ENCODE assay signal across 8 mouse cellular contexts in the genomic region with DNA sequence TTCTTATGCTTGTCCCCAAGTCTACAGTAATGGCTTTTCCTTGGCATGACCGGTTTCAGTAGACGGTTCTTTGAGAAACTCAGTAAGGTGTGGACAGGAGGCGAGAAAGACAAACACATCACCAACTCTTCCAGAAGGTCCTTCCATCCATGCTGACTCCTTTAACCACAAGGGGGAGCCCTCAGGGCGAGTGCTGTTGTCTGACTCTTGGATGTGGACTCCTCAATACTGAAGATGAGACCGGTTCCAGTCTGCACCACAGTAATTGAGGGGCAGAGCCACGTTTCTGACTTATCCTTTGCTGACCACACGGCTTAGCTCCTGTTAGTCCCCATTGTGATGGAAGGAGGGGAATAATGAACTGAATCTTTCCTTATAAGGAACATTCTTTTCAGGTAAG. TPM values are rescaled to one million over a fixed set of nuclear protein-coding genes. Genes with fewer than 3 reads are reported as not detected.
DNase-seq lines count a peak whose midpoint lies in the region; ATAC-seq and TF ChIP-seq lines count a peak whose summit lies in the region.

No protein-coding gene starts in this region.

- peak; percentile 84 for TF ChIP-seq CTCF in G1E (IDR thresholded peaks at IDR 0.05; ENCODE audit: low read depth, low read length)
- TF ChIP-seq CTCF in liver, postnatal 0 days (IDR thresholded peaks at IDR 0.05; ENCODE audit: low read depth): peak; percentile 90

- no peaks in the 10 kb centered on the region for H3K9me3 ChIP-seq in G1E (replicated peaks)
- H3K9me3 ChIP-seq in liver, postnatal 0 days (ENCODE audit: low read length): no peaks in the 10 kb centered on the region

- 34% methylated on average over 7 of the region's 7 CpGs for WGBS in liver, postnatal 0 days (ENCODE audit: insufficient replicate concordance)

- H3K4me1 ChIP-seq in G1E (ENCODE audit: insufficient read depth, low read depth, low read length): peaks cover 41% of the 10 kb centered on the region
- H3K4me1 ChIP-seq in liver, postnatal 0 days (ENCODE audit: insufficient read depth): peaks cover 8% of the 10 kb centered on the region

- peaks cover 7% of the 10 kb centered on the region; the same call in 1 of the 2 replicates for H3K27me3 ChIP-seq in G1E (ENCODE audit: insufficient read depth, low read length)
- no peaks in the 10 kb centered on the region for H3K27me3 ChIP-seq in liver, postnatal 0 days (ENCODE audit: insufficient read depth, low read length)

- DNase-seq in B cell, adult 2 months: peak; percentile 64 to 71
- peak; percentile 68 for DNase-seq in G1E (ENCODE audit: low spot score)
- DNase-seq in cerebellum, adult 11 months: peak; percentile 27
- peak; percentile 23 to 62 for DNase-seq in frontal cortex, postnatal 14 days (ENCODE audit: low spot score in 2 of 2)
- peak; percentile 51 for DNase-seq in induced T-regulatory cell, adult 2 months (ENCODE audit: low read depth)
- DNase-seq in liver, postnatal 0 days: peak; percentile 71
- peak; percentile 48 to 72 for DNase-seq in right cerebral cortex, postnatal 10 days (ENCODE audit: low spot score in 2 of 2)
- DNase-seq in urinary bladder, postnatal 4 days (ENCODE audit: low spot score in 2 of 2): peak; percentile 55 to 66

- peak; percentile 16; the same call in 1 of the 2 replicates for ATAC-seq in G1E (ENCODE audit: extremely low read depth, insufficient number of reproducible peaks, low FRiP score, poor library complexity, severe bottlenecking)
- ATAC-seq in liver, postnatal 0 days: no peak

- no peak overlapping the region for H3K27ac ChIP-seq in liver, postnatal 0 days (ENCODE audit: low read depth)

- peaks cover 20% of the 10 kb centered on the region for H3K36me3 ChIP-seq in G1E (replicated peaks)
- H3K36me3 ChIP-seq in liver, postnatal 0 days (replicated peaks; ENCODE audit: insufficient read depth, low read length): no peaks in the 10 kb centered on the region

- no peak overlapping the region for H3K9ac ChIP-seq in liver, postnatal 0 days (replicated peaks)

- no peak for TF ChIP-seq EP300 in liver, postnatal 0 days (IDR thresholded peaks at IDR 0.05; ENCODE audit: low read depth)

- no peak overlapping the region for H3K4me2 ChIP-seq in liver, postnatal 0 days (ENCODE audit: low read depth, low read length)

- no peak overlapping the region for H3K4me3 ChIP-seq in G1E (ENCODE audit: low read depth, low read length)
- H3K4me3 ChIP-seq in liver, postnatal 0 days (ENCODE audit: low read depth, low read length): no peak overlapping the region

RNA-seq across cellular contexts. Expression of a gene that starts 1.2 kb away (rescaled TPM):
- total RNA-seq in G1E (2014; fragmentation: Nextera tagmentation) (102 and 117 TPM in 2 replicates), G1E (2017) (182 and 207 TPM in 2 replicates)
- polyA plus RNA-seq in G1E (2012): 3.2 and 3.6 TPM in 2 replicates
- polyA plus RNA-seq in liver, postnatal 0 days (2015; fragmentation: Nextera tagmentation; extraction: Ambion mirVana): 0.35 and 0.47 TPM in 2 replicates

RNA-seq across cellular contexts. Expression of a gene that starts 30.5 kb away (rescaled TPM):
- total RNA-seq in G1E (2014; fragmentation: Nextera tagmentation) (10.5 and 12.6 TPM in 2 replicates), G1E (2017) (34.7 and 42.9 TPM in 2 replicates)
- polyA plus RNA-seq in G1E (2012): 0.21 and 0.63 TPM in 2 replicates
- polyA plus RNA-seq in liver, postnatal 0 days (2015; fragmentation: Nextera tagmentation; extraction: Ambion mirVana): 1.2 and 2.0 TPM in 2 replicates
